Mouse (Mus musculus) gastrocnemius, postnatal 36 days (tissue): ENCODE data around the gene Slc9a9. TPM values are rescaled to one million over a fixed set of nuclear protein-coding genes. Genes with fewer than 3 reads are reported as not detected.

ENCODE experiments used
- DNase-seq, 2 experiments: peaks; one replicate each; pipeline ENCODE4 v3.0.0; 2022
- intact Hi-C: fragments of 180-260 bp; cut with DNase I; formaldehyde crosslinking; loops from one replicate; pipeline ENCODE4 v1.15.1; 2025
- microRNA-seq, 2 experiments: library from miRNA; unstranded; fragments of <30 nt; microRNA quantifications; one replicate each; pipeline ENCODE4 v1.2.0; 2021
- total RNA-seq, 2 experiments: library from RNA; stranded (reverse); gene quantifications; 2 replicates each; pipeline ENCODE4 v1.2.3; 2021

Slc9a9 gene
- total RNA-seq, 2 experiments from 2014 or later: 2.7 to 2.9 TPM

DNA sequence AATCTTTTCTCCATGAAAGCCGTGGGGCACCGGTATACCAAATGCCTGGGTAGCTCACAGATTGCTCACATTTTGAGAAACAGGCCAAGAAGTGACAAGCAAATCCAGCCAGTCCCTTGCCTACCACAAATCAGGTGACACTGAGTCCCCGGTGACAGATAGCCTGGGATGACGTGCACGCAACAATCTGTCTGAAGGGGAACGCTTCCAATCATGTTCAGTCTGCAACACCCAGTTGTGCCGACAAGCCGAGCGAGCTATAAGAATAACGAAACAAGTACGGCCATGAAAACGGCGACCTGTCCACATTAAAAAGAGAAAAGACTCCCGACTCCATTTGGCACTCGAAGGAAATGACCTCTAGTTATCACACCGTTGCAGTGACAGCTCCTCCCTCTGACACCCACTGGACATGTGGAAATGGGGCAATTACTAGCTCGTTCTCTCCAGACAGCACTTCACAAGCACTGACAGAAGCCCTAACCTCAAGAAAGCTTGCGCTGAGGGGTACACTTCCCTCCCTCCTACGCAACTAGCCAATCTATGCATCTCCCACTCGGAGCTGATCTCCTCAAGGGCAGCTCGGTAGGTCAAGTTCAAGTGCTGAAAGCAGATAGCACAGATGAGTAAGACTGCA lies 587.1 kb downstream of the Slc9a9 start:
- DNase-seq: no peak
- intact Hi-C loops: no loop called here

DNA sequence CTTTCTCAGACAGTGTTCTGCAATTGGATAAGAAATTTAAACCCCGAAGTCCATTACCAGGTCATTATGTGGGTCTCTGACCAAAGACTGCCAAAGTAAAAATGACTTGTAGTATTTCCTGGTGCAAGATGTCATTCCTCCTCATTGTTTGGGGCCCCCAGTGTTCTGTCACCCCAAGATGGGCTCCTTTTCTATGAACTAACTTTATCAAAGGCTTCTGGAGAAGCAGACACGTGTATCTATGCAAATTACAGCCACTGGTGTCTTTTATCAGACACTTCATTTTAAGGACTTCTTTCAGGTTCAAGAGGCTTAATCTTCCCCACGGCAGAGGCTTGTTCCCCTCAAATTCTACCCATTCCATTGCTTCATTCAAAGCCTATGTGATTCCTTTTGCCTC lies 593.1 kb downstream of the Slc9a9 start:
- DNase-seq: no peak
- intact Hi-C loops: no loop called here

DNA sequence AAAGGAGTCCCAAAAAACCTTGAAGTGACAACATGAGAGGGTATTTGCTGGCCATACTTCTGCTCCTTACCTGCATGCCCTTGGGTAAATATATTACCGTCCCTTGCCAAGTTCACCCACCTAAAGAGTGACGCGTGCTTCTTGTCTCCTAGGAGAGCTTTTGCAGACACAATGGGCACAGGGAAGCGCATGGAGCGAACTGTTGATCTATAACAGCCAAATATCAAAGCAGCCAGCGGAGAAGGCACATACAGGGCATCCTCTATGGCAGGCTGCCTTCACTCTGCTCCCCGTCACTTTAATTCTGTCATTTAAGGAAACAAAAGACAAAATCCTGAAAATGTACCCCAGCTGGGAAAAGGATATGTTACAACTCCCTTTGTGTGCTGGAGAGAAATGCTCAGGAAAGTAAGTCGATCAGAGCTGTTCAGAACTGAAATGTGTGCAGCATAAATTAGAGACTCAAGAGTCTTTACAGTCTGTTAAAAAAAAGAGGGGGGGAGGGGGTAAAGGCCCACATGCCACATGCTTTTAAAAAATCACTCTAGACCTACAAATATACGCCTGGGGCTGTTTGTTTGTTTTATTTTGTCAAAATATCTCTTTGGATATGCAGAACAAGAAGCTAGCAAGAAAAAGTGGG lies 594.3 kb downstream of the Slc9a9 start:
- intact Hi-C loops: no loop called here
- DNase-seq: no peak

DNA sequence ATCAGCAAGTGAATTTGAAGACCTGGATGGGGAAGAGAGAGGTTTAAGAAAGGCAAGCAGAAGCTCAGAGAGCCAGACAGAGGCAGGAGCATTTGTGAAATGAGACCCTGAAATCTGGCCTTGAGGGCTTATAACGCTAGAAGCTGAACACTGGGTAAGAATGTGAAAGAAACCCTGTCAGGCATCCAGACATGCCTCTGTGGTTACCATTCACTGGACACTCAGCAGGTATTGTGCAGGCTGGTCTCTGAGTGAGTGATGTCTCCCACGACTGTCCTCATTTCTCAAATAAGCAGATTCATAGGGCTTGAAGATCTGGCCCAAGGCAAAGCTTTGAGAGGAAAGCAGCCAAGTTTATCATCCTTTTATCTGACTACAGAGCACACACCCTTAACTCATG lies 596.5 kb downstream of the Slc9a9 start:
- DNase-seq: no peak
- intact Hi-C loops: no loop called here

DNA sequence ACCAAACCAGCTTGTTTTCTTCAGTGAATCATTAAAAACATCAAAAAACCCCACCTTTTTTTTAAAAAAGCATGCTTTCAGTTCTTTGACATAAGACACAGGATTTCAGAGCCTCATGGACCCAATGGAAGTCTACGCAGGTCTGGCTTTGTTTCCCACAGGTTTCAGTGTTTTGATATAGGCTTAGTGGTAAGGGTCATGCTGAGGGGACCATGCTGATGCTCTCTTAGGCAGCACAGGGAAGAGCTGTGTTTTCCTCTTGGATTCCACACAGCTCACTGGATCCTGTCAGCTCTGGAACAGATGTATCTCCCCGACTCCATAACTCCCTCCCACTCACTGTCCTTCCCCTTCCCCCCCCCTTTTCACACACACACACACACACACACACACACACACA lies 597.2 kb downstream of the Slc9a9 start:
- DNase-seq: no peak
- intact Hi-C loops: no loop called here

DNA sequence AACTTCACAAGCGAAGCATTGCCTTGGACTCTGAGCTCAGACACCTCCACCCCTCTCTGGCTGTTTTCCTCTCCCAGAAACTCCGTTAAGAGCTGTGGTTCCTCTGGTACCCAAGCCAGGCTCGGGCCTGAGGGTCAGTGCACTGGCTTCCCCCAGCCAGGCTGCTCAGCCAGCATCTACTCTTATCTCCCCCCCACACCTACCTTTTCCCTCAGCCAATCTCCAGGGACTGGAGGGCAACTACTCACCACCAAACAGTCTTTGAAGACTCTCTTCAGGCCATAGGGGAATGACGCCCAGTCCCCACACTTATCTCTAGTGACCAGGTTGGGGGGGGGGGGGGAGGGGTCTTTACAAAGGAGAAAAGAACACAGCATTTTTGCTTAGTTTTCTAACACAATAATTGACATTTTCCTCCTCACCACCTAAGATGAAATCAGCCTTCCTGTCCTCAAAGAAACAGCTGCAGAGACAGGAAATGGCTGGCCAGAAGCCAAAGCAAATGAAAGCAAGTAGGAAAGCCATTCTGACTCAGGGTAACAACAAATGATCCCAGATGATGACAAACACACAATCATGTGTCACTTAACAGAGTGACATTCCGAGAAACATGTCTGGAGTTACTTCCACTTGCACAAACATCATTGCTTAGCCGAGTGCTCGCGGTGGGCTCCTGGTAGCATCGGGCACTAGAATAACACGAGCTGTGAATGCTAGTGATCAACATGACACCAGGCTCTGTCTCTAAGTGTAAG lies 610.1 kb downstream of the Slc9a9 start:
- intact Hi-C loops: no loop called here
- peak in 1 of 2 experiments; percentile 13 for DNase-seq

Small RNA genes within 50 kb of the gene (microRNA-seq; reads per million reads assigned to microRNA genes)
- gene Mir7656: 1.1 to 1.5 reads per million in 2 experiments

Other genes with a start within 250 kb of the Slc9a9 start
- gene 1190002N15Rik, start 131.8 kb upstream of the Slc9a9 start, total RNA-seq: 1 to 10 TPM; 4.1 to 4.7 TPM